Mouse (Mus musculus): Measurements from ENCODE around the gene Tex12. TPM values are rescaled to one million over a fixed set of nuclear protein-coding genes. Genes with fewer than 3 reads are reported as not detected.

The Tex12 gene
- polyA plus RNA-seq, 1 experiment from 2014 or later = not detected

- no peak overlapping the region for H3K4me2 ChIP-seq
- WGBS = 71% methylated on average over 3 of the region's 3 CpGs
- no peak overlapping the region for H3K27ac ChIP-seq (ENCODE audit: low read depth, low read length)
- no peak for DNase-seq (ENCODE audit: low spot score)
- H3K36me3 ChIP-seq (ENCODE audit: control insufficient read depth, insufficient read depth, low read length) = peaks cover 26% of the 10 kb centered on the region
- H3K4me3 ChIP-seq (ENCODE audit: low read depth, low read length) = no peak overlapping the region
- no peaks in the 10 kb centered on the region for H3K9me3 ChIP-seq (ENCODE audit: control insufficient read depth, low read length)
- H3K4me1 ChIP-seq (replicated peaks; ENCODE audit: control insufficient read depth, insufficient read depth, low read length) = no peaks in the 10 kb centered on the region
- no peaks in the 10 kb centered on the region for H3K27me3 ChIP-seq (replicated peaks; ENCODE audit: control insufficient read depth, insufficient read depth, low read length)
- no peak overlapping the region for H3K9ac ChIP-seq (ENCODE audit: low read depth, low read length)
- no peak for ATAC-seq (replicated peaks; ENCODE audit: low FRiP score)
Measured at GRCm38 (mm10) chr9:50593544-50593943, 32.4 kb upstream of the Tex12 start.

- Histone ChIP-seq H3K4me2 (no peak overlapping the region), H3K4me1 (replicated peaks; ENCODE audit: control insufficient read depth, insufficient read depth, low read length) (no peaks in the 10 kb centered on the region), H3K9me3 (ENCODE audit: control insufficient read depth, low read length) (no peaks in the 10 kb centered on the region), H3K27me3 (replicated peaks; ENCODE audit: control insufficient read depth, insufficient read depth, low read length) (no peaks in the 10 kb centered on the region), H3K4me3 (ENCODE audit: low read depth, low read length) (no peak overlapping the region), H3K27ac (ENCODE audit: low read depth, low read length) (no peak overlapping the region), H3K9ac (ENCODE audit: low read depth, low read length) (no peak overlapping the region), H3K36me3 (ENCODE audit: control insufficient read depth, insufficient read depth, low read length) (peaks cover 20% of the 10 kb centered on the region)
- 84% methylated on average over 9 of the region's 9 CpGs for WGBS
- ATAC-seq (replicated peaks; ENCODE audit: low FRiP score) (no peak), DNase-seq (ENCODE audit: low spot score) (no peak)
Measured at GRCm38 (mm10) chr9:50592955-50593354, 31.8 kb upstream of the Tex12 start.

GRCm38 (mm10) chr9:50590856-50591518, 29.9 kb upstream of the Tex12 start:
- WGBS = 69% methylated on average over 10 of the region's 10 CpGs
- H3K27ac ChIP-seq (ENCODE audit: low read depth, low read length) = no peak overlapping the region
- ATAC-seq (replicated peaks; ENCODE audit: low FRiP score) = no peak

GRCm38 (mm10) chr9:50586955-50587354, 25.8 kb upstream of the Tex12 start:
- WGBS = 68% methylated on average over 4 of the region's 4 CpGs
- H3K4me2 ChIP-seq = no peak overlapping the region
- H3K9ac ChIP-seq (ENCODE audit: low read depth, low read length) = no peak overlapping the region
- ATAC-seq (replicated peaks; ENCODE audit: low FRiP score) (no peak), DNase-seq (ENCODE audit: low spot score) (no peak)
- no peaks in the 10 kb centered on the region for H3K9me3 ChIP-seq (ENCODE audit: control insufficient read depth, low read length)
- no peak overlapping the region for H3K27ac ChIP-seq (ENCODE audit: low read depth, low read length)
- H3K36me3 ChIP-seq (ENCODE audit: control insufficient read depth, insufficient read depth, low read length) = no peaks in the 10 kb centered on the region
- H3K4me3 ChIP-seq (ENCODE audit: low read depth, low read length) = no peak overlapping the region
- H3K27me3 ChIP-seq (replicated peaks; ENCODE audit: control insufficient read depth, insufficient read depth, low read length) = no peaks in the 10 kb centered on the region
- H3K4me1 ChIP-seq (replicated peaks; ENCODE audit: control insufficient read depth, insufficient read depth, low read length) = no peaks in the 10 kb centered on the region

More at GRCm38 (mm10) chr9:50590856-50591518, 29.9 kb upstream of the Tex12 start:
- Histone ChIP-seq H3K9me3 (ENCODE audit: control insufficient read depth, low read length) (no peaks in the 10 kb centered on the region), H3K4me2 (no peak overlapping the region), H3K9ac (ENCODE audit: low read depth, low read length) (no peak overlapping the region), H3K4me1 (replicated peaks; ENCODE audit: control insufficient read depth, insufficient read depth, low read length) (no peaks in the 10 kb centered on the region), H3K27me3 (replicated peaks; ENCODE audit: control insufficient read depth, insufficient read depth, low read length) (no peaks in the 10 kb centered on the region), H3K36me3 (ENCODE audit: control insufficient read depth, insufficient read depth, low read length) (peaks cover 4% of the 10 kb centered on the region; the same call in 1 of the 2 replicates), H3K4me3 (ENCODE audit: low read depth, low read length) (no peak overlapping the region)
- no peak for DNase-seq (ENCODE audit: low spot score)

DNA sequence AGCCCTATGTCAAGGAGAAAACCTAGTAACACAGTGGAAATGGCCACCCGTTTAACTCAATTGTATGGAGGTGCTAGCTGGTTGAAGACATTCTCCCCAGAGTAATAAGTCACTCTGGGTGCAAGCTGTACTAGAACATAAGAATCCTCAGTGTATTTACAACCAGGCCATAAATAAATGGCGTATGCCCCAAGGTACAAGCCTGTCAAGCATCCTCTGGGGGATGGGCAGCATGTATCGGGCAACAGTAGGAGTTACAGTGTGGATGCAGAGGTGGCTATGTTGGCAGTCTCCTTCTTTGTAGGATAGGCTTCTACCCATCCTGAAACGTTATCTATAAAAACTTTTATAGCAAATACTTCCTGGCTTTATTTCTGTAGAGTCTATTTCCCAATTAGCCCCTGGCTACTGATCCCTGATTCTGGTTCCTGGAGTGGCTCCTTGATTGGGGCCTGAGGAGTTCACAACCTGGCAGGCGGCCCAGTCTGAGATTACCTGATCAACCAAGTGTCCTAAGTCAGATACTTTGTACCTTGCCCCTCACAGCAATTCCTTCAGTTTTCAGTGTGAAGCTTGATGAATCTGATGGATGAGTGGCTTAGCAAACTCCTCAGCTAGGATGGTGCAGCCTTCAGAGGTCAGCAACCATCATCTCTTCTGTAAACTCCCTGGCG, 24.2 kb upstream of the Tex12 start:
- Histone ChIP-seq H3K4me2 (no peak overlapping the region), H3K9me3 (ENCODE audit: control insufficient read depth, low read length) (no peaks in the 10 kb centered on the region), H3K4me3 (ENCODE audit: low read depth, low read length) (no peak overlapping the region), H3K27me3 (replicated peaks; ENCODE audit: control insufficient read depth, insufficient read depth, low read length) (no peaks in the 10 kb centered on the region), H3K9ac (ENCODE audit: low read depth, low read length) (no peak overlapping the region), H3K4me1 (replicated peaks; ENCODE audit: control insufficient read depth, insufficient read depth, low read length) (no peaks in the 10 kb centered on the region), H3K27ac (ENCODE audit: low read depth, low read length) (no peak overlapping the region), H3K36me3 (ENCODE audit: control insufficient read depth, insufficient read depth, low read length) (no peaks in the 10 kb centered on the region)
- DNase-seq (ENCODE audit: low spot score) = no peak
- ATAC-seq (replicated peaks; ENCODE audit: low FRiP score) = no peak
- 79% methylated on average over 6 of the region's 6 CpGs for WGBS

DNA sequence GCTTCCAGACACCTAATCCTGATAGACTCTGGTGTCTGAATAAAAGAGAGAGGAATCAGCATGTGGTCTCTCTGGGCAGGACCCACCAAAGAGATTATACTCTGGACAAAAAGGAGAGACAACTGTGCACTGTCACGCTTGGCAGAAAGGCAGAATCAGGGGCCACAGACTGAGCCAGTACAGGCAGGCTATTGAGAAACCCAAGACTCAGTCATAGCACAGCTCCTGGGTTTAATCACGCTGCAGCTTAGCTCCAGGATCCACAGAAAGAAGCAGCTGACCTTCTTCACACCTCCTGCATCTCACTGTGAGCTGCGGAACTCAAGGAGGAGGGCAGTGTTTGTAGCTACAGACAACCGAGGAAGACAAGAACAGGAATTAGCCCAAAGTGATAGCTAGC, 19.2 kb upstream of the Tex12 start:
- no peak overlapping the region for H3K27ac ChIP-seq (ENCODE audit: low read depth, low read length)
- H3K4me3 ChIP-seq (ENCODE audit: low read depth, low read length) = no peak overlapping the region
- no peaks in the 10 kb centered on the region for H3K9me3 ChIP-seq (ENCODE audit: control insufficient read depth, low read length)
- no peaks in the 10 kb centered on the region for H3K4me1 ChIP-seq (replicated peaks; ENCODE audit: control insufficient read depth, insufficient read depth, low read length)
- no peaks in the 10 kb centered on the region for H3K36me3 ChIP-seq (ENCODE audit: control insufficient read depth, insufficient read depth, low read length)
- DNase-seq (ENCODE audit: low spot score) (no peak), ATAC-seq (replicated peaks; ENCODE audit: low FRiP score) (no peak)
- H3K4me2 ChIP-seq = no peak overlapping the region
- no peaks in the 10 kb centered on the region for H3K27me3 ChIP-seq (replicated peaks; ENCODE audit: control insufficient read depth, insufficient read depth, low read length)
- no peak overlapping the region for H3K9ac ChIP-seq (ENCODE audit: low read depth, low read length)
- 38% methylated on average over 4 of the region's 4 CpGs for WGBS

DNA sequence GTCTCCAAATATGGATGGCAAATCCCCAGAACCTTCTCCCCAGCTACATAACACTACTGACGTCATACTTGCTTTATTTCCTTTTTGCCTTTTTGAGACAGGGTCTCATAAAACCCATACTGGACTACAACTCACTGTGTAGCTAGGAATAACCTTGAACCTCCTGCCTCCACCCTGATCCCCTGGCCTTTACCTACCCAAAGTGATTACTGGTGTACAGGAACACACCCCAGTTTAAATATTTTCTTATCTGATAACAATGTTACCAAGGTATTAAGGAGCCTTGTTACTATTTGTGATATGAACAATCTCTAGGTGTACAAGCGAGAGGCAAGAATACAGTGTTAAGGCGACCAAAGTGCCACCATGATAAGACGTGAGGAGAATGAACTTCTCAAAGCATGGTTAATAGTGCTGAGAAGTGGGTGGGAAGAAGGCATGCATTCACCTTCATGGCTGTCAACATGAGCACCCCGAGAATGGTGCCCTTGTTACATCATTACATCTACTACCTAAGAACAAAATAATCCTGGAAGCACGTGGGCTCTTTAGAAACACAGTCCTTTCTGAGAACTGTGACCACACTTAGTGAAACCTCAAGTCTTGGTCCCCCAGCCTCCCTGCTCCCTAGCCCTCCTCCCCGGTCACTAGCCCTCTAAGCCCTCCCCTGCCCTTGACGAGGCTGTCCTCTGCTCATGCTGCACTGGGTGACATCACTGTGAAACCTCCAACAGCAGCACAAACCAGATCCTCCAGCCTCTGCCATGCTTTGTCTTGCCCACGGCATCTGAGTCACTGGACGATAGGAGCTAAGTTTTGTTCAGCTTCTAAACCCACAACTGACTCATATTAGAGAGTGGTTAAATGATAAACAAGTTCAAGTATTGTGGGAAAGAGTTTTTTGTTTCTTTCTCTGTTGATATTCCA, 8.7 kb upstream of the Tex12 start:
- ATAC-seq (replicated peaks; ENCODE audit: low FRiP score) = no peak
- no peaks in the 10 kb centered on the region for H3K9me3 ChIP-seq (ENCODE audit: control insufficient read depth, low read length)
- H3K27me3 ChIP-seq (replicated peaks; ENCODE audit: control insufficient read depth, insufficient read depth, low read length) = no peaks in the 10 kb centered on the region
- H3K4me1 ChIP-seq (replicated peaks; ENCODE audit: control insufficient read depth, insufficient read depth, low read length) = no peaks in the 10 kb centered on the region
- WGBS = 71% methylated on average over 10 of the region's 10 CpGs
- no peak overlapping the region for H3K27ac ChIP-seq (ENCODE audit: low read depth, low read length)
- no peak overlapping the region for H3K4me2 ChIP-seq
- H3K9ac ChIP-seq (ENCODE audit: low read depth, low read length) = no peak overlapping the region
- no peak for DNase-seq (ENCODE audit: low spot score)
- no peaks in the 10 kb centered on the region for H3K36me3 ChIP-seq (ENCODE audit: control insufficient read depth, insufficient read depth, low read length)
- no peak overlapping the region for H3K4me3 ChIP-seq (ENCODE audit: low read depth, low read length)

DNA sequence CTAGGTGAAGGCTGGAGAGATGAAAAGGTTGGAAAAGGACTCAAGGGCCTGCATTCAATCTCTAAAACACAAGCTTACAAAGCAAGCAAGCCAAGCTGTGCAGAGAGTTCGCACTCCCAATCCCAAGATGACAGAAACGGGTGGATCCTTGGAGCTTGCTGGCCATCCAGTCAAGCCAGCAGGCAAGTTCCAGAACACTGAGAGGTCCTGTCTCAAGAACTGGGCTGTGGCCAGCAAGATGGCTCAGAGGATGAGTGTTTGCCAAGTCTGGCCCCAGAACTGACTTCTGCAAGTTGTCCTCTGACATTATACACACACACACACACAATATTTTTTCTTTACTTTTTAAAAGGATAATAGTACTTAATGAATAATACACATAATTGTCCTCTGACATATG, 6.8 kb upstream of the Tex12 start:
- Histone ChIP-seq H3K9ac (ENCODE audit: low read depth, low read length) (no peak overlapping the region), H3K4me2 (no peak overlapping the region), H3K9me3 (ENCODE audit: control insufficient read depth, low read length) (no peaks in the 10 kb centered on the region), H3K27ac (ENCODE audit: low read depth, low read length) (no peak overlapping the region), H3K4me3 (ENCODE audit: low read depth, low read length) (no peak overlapping the region), H3K27me3 (replicated peaks; ENCODE audit: control insufficient read depth, insufficient read depth, low read length) (no peaks in the 10 kb centered on the region), H3K36me3 (ENCODE audit: control insufficient read depth, insufficient read depth, low read length) (no peaks in the 10 kb centered on the region), H3K4me1 (replicated peaks; ENCODE audit: control insufficient read depth, insufficient read depth, low read length) (no peaks in the 10 kb centered on the region)
- ATAC-seq (replicated peaks; ENCODE audit: low FRiP score) = no peak
- DNase-seq (ENCODE audit: low spot score) = no peak
- 82% methylated on average over 2 of the region's 2 CpGs for WGBS
